Mouse (Mus musculus): Measurements from ENCODE around the gene Nol3. TPM values are rescaled to one million over a fixed set of nuclear protein-coding genes. Genes with fewer than 3 reads are reported as not detected.
A peak's percentile ranks its signal among the peaks of the same experiment; 100 is the strongest.

The Nol3 gene
- polyA plus RNA-seq, 1 experiment from 2014 or later: 2.4 TPM

GRCm38 (mm10) chr8:105305211-105306145 is 29.5 kb downstream of the Nol3 start, which contains the start of gene Elmo3:
Elmo3 (plus strand) TSS chr8:105305601.
- Histone ChIP-seq H3K27ac (no peak within 1 kb of the TSS), H3K4me1 (peaks cover 16% of the 10 kb centered on the region), H3K4me3 (no peak within 1 kb of the TSS), H3K36me3 (ENCODE audit: poor library complexity, severe bottlenecking) (peaks cover 87% of the 10 kb centered on the region), H3K9ac (peak within 1 kb of the TSS; percentile 50), H3K27me3 (no peaks in the 10 kb centered on the region), H3K4me2 (peak within 1 kb of the TSS; percentile 47), H3K9me3 (replicated peaks) (no peaks in the 10 kb centered on the region)
- 9% methylated on average over 29 of the region's 30 CpGs for WGBS
- ATAC-seq: peak; percentile 50

- H3K36me3 ChIP-seq (ENCODE audit: poor library complexity, severe bottlenecking): peaks cover 81% of the 10 kb centered on the region
- peak; percentile 19 for ATAC-seq
- H3K9ac ChIP-seq: peak overlapping the region; percentile 50; the same call in 1 of the 2 replicates
- H3K27me3 ChIP-seq: no peaks in the 10 kb centered on the region
- H3K27ac ChIP-seq: no peak overlapping the region
- no peaks in the 10 kb centered on the region for H3K9me3 ChIP-seq (replicated peaks)
- 62% methylated on average over 5 of the region's 5 CpGs for WGBS
- H3K4me2 ChIP-seq: peak overlapping the region; percentile 47
- H3K4me3 ChIP-seq: no peak overlapping the region
- peaks cover 16% of the 10 kb centered on the region for H3K4me1 ChIP-seq
Measured at GRCm38 (mm10) chr8:105306146-105306691, 30.3 kb downstream of the Nol3 start.

- no peak overlapping the region for H3K4me2 ChIP-seq
- no peaks in the 10 kb centered on the region for H3K27me3 ChIP-seq
- H3K4me1 ChIP-seq: peaks cover 16% of the 10 kb centered on the region
- H3K9ac ChIP-seq: no peak overlapping the region
- no peak for ATAC-seq
- WGBS: 94% methylated on average over 13 of the region's 13 CpGs
- H3K36me3 ChIP-seq (ENCODE audit: poor library complexity, severe bottlenecking): peaks cover 81% of the 10 kb centered on the region
- no peaks in the 10 kb centered on the region for H3K9me3 ChIP-seq (replicated peaks)
- H3K27ac ChIP-seq: no peak overlapping the region
- no peak overlapping the region for H3K4me3 ChIP-seq
Measured at GRCm38 (mm10) chr8:105307670-105308069, 31.7 kb downstream of the Nol3 start.

GRCm38 (mm10) chr8:105308428-105308827 is 32.5 kb downstream of the Nol3 start:
- ATAC-seq: no peak
- Histone ChIP-seq H3K9ac (no peak overlapping the region), H3K4me3 (no peak overlapping the region), H3K9me3 (replicated peaks) (no peaks in the 10 kb centered on the region), H3K27me3 (no peaks in the 10 kb centered on the region), H3K27ac (no peak overlapping the region), H3K36me3 (ENCODE audit: poor library complexity, severe bottlenecking) (peaks cover 81% of the 10 kb centered on the region), H3K4me1 (peaks cover 16% of the 10 kb centered on the region), H3K4me2 (no peak overlapping the region)
- WGBS: 95% methylated on average over 10 of the region's 10 CpGs

- no peak for ATAC-seq
- H3K4me1 ChIP-seq: peaks cover 16% of the 10 kb centered on the region
- no peak overlapping the region for H3K27ac ChIP-seq
- H3K27me3 ChIP-seq: no peaks in the 10 kb centered on the region
- H3K4me2 ChIP-seq: no peak overlapping the region
- peaks cover 81% of the 10 kb centered on the region for H3K36me3 ChIP-seq (ENCODE audit: poor library complexity, severe bottlenecking)
- no peak overlapping the region for H3K4me3 ChIP-seq
- 86% methylated on average over 15 of the region's 15 CpGs for WGBS
- no peak overlapping the region for H3K9ac ChIP-seq
- H3K9me3 ChIP-seq (replicated peaks): no peaks in the 10 kb centered on the region
Measured at GRCm38 (mm10) chr8:105309142-105309847, 33.4 kb downstream of the Nol3 start.

- Histone ChIP-seq H3K4me1 (peaks cover 12% of the 10 kb centered on the region), H3K4me3 (no peak overlapping the region), H3K27ac (no peak overlapping the region), H3K9ac (no peak overlapping the region), H3K27me3 (no peaks in the 10 kb centered on the region), H3K4me2 (no peak overlapping the region), H3K36me3 (ENCODE audit: poor library complexity, severe bottlenecking) (peaks cover 82% of the 10 kb centered on the region), H3K9me3 (replicated peaks) (no peaks in the 10 kb centered on the region)
- WGBS: 94% methylated on average over 8 of the region's 8 CpGs
- no peak for ATAC-seq
Measured at GRCm38 (mm10) chr8:105310118-105310517, 34.2 kb downstream of the Nol3 start.

GRCm38 (mm10) chr8:105311718-105312117 is 35.8 kb downstream of the Nol3 start:
- ATAC-seq: no peak
- Histone ChIP-seq H3K36me3 (ENCODE audit: poor library complexity, severe bottlenecking) (peaks cover 88% of the 10 kb centered on the region), H3K9ac (no peak overlapping the region), H3K4me1 (no peaks in the 10 kb centered on the region), H3K4me3 (no peak overlapping the region), H3K9me3 (replicated peaks) (no peaks in the 10 kb centered on the region), H3K27ac (no peak overlapping the region), H3K27me3 (no peaks in the 10 kb centered on the region), H3K4me2 (no peak overlapping the region)
- 90% methylated on average over 1 of the region's 1 CpGs for WGBS

GRCm38 (mm10) chr8:105312891-105313481 is 37.0 kb downstream of the Nol3 start:
- Histone ChIP-seq H3K27ac (no peak overlapping the region), H3K4me3 (no peak overlapping the region), H3K4me2 (no peak overlapping the region), H3K9me3 (replicated peaks) (no peaks in the 10 kb centered on the region), H3K4me1 (no peaks in the 10 kb centered on the region), H3K27me3 (no peaks in the 10 kb centered on the region), H3K36me3 (ENCODE audit: poor library complexity, severe bottlenecking) (peaks cover 87% of the 10 kb centered on the region), H3K9ac (no peak overlapping the region)
- WGBS: 92% methylated on average over 8 of the region's 8 CpGs
- no peak for ATAC-seq

- WGBS: 85% methylated on average over 9 of the region's 9 CpGs
- H3K9ac ChIP-seq: no peak overlapping the region
- H3K36me3 ChIP-seq (ENCODE audit: poor library complexity, severe bottlenecking): peaks cover 87% of the 10 kb centered on the region
- no peak overlapping the region for H3K4me3 ChIP-seq
- H3K9me3 ChIP-seq (replicated peaks): no peaks in the 10 kb centered on the region
- no peak overlapping the region for H3K27ac ChIP-seq
- ATAC-seq: 0 out of 2 replicates have a peak, but pooled peaks have one; percentile 14
- H3K4me1 ChIP-seq: no peaks in the 10 kb centered on the region
- no peak overlapping the region for H3K4me2 ChIP-seq
- H3K27me3 ChIP-seq: no peaks in the 10 kb centered on the region
Measured at GRCm38 (mm10) chr8:105313622-105314402, 37.9 kb downstream of the Nol3 start.

GRCm38 (mm10) chr8:105315073-105315769 is 39.3 kb downstream of the Nol3 start:
- Histone ChIP-seq H3K27ac (no peak overlapping the region), H3K9ac (no peak overlapping the region), H3K4me2 (no peak overlapping the region), H3K4me1 (no peaks in the 10 kb centered on the region), H3K4me3 (no peak overlapping the region), H3K36me3 (ENCODE audit: poor library complexity, severe bottlenecking) (peaks cover 83% of the 10 kb centered on the region), H3K9me3 (replicated peaks) (no peaks in the 10 kb centered on the region), H3K27me3 (no peaks in the 10 kb centered on the region)
- no peak for ATAC-seq
- WGBS: 90% methylated on average over 18 of the region's 18 CpGs

GRCm38 (mm10) chr8:105317941-105318340 is 42.0 kb downstream of the Nol3 start:
- H3K4me3 ChIP-seq: no peak overlapping the region
- H3K27me3 ChIP-seq: no peaks in the 10 kb centered on the region
- ATAC-seq: no peak
- H3K27ac ChIP-seq: no peak overlapping the region
- peaks cover 69% of the 10 kb centered on the region for H3K36me3 ChIP-seq (ENCODE audit: poor library complexity, severe bottlenecking)
- H3K4me1 ChIP-seq: no peaks in the 10 kb centered on the region
- 85% methylated on average over 4 of the region's 4 CpGs for WGBS
- H3K9me3 ChIP-seq (replicated peaks): no peaks in the 10 kb centered on the region
- no peak overlapping the region for H3K9ac ChIP-seq
- H3K4me2 ChIP-seq: no peak overlapping the region
